Mouse (Mus musculus) bone marrow, adult 2 months (tissue): Measurements from ENCODE around the gene Uck2. TPM values are rescaled to one million over a fixed set of nuclear protein-coding genes. Genes with fewer than 3 reads are reported as not detected.

Experiments
- H3K27ac ChIP-seq: fragments of 200-500 bp; 2 replicates; pipeline ENCODE4 v1.5.1; 2012; ENCODE audit warnings: low read depth, mild to moderate bottlenecking, control low read depth, inconsistent platforms, low read length; ENCODE audit not compliant: control insufficient read depth, poor library complexity, insufficient read depth
- H3K4me1 ChIP-seq: fragments of 200-500 bp; 2 replicates; pipeline ENCODE4 v1.6.1; 2011; ENCODE audit warnings: low read length; ENCODE audit not compliant: control insufficient read depth, insufficient read depth
- H3K4me3 ChIP-seq: fragments of 200-500 bp; replicated peaks from 2 replicates; pipeline ENCODE3; 2011; ENCODE audit warnings: mild to moderate bottlenecking, low read depth, low read length, control low read depth; ENCODE audit not compliant: control insufficient read depth
- CTCF ChIP-seq: fragments of 200-500 bp; IDR thresholded peaks from 2 replicates; pipeline ENCODE4 v1.5.1; 2011; ENCODE audit warnings: low read length, control low read depth; ENCODE audit not compliant: control insufficient read depth, insufficient read depth
- POLR2A ChIP-seq: fragments of 200-500 bp; IDR thresholded peaks from 2 replicates; pipeline ENCODE4 v1.6.1; 2011; ENCODE audit warnings: low read depth, mild to moderate bottlenecking, control low read depth, low read length, borderline replicate concordance; ENCODE audit not compliant: control insufficient read depth
- WGBS: fragments of 180-500 bp; shearing (Covaris S2); methylation state at CpG from one replicate; pipeline ENCODE4 v1.1.7; 2018; 5-methylcytosine and 5-hydroxymethylcytosine counted together
- polyA plus RNA-seq: library from polyadenylated mRNA; stranded (reverse); fragments of >200 nt; gene quantifications from 2 replicates; pipeline ENCODE4 v1.2.4, GENCODE M21; 2011; ENCODE audit warnings: low replicate concordance; ENCODE audit not compliant: missing spikeins, insufficient read depth, insufficient read length

The Uck2 gene
- polyA plus RNA-seq, 1 experiment = 42.3 TPM

DNA sequence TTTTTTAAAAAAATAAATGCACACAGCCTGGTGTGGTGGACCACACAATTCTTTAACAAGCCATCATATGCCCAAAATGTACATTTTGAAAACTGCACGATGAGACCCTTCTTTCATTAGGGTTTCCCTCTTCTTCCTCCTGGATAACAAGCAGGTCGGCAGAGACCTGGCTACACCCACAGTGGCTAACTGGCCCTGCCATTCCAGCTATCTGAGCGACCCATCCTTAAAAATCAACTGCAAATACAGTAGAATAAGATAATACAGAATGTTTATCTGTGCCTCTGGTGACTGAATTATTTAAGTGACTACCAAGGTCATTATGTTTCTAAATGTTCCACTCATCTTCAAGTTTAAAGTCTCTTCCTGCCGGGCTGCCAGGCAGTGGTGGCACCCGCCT lies 2.4 kb downstream of the Uck2 start:
- no peaks in the 10 kb centered on the region; the same call in 1 of the 2 replicates for H3K4me1 ChIP-seq
- TF ChIP-seq POLR2A = no peak
- TF ChIP-seq CTCF = no peak

GRCm38 (mm10) chr1:167282112-167282511 lies 3.0 kb downstream of the Uck2 start:
- Histone ChIP-seq H3K4me3 (no peak overlapping the region), H3K4me1 (no peaks in the 10 kb centered on the region; the same call in 1 of the 2 replicates), H3K27ac (no peak overlapping the region)
- 63% methylated on average over 3 of the region's 3 CpGs for WGBS
- TF ChIP-seq POLR2A (no peak), CTCF (no peak)

More for the DNA sequence above, 2.4 kb downstream of the Uck2 start:
- Histone ChIP-seq H3K27ac (no peak overlapping the region), H3K4me3 (no peak overlapping the region)
- 24% methylated on average over 5 of the region's 5 CpGs for WGBS

DNA sequence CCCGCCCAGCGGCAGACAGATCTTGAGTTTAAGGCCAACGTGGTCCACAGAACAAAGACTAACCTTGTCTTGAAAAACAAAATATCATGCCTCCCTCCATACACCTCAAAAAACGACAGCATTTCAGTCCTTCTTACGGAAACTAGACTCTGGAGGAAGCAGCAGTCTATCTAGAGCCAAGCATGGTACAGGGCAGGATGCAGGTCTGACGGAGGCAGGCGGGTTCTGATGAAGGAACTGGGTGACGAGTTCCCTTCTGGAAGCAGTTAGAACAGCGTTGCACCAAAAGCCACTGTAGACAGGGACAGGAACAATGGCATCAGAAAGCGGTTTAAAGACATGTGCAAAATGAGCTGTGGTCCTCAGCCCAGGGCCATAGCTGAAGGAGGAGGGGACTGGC lies 5.1 kb downstream of the Uck2 start:
- no peak overlapping the region for H3K27ac ChIP-seq
- H3K4me1 ChIP-seq = no peaks in the 10 kb centered on the region; the same call in 1 of the 2 replicates
- no peak overlapping the region for H3K4me3 ChIP-seq
- WGBS = 42% methylated on average over 10 of the region's 10 CpGs
- TF ChIP-seq CTCF = no peak
- no peak for TF ChIP-seq POLR2A

DNA sequence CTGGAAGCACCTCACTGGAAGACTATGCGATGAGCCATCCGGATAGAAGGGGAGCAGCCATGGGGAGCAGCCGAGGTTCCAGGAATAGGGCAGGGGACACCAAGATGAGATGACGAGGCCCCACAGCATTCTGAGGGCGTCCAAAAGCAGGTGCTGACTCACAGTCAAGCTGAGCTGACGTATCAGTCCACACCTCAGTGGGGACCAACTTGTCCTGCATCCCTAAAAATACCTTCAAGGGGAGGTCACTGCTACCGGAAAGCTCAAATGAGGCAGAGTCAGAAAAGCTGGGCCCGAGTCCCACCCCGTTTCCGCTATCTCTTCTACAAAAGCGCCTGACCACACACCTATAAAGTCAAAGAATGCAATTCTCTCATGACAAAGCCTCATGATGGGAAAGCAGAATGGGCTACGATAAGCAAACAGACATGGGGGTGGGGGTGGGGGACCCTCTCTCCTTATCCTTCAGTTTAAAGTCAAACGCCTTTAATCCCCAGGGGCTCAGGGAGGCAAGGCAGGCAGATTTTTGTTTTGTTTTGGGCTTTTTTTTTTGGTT lies 5.9 kb downstream of the Uck2 start:
- TF ChIP-seq CTCF (no peak), POLR2A (no peak)
- no peaks in the 10 kb centered on the region; the same call in 1 of the 2 replicates for H3K4me1 ChIP-seq
- no peak overlapping the region for H3K4me3 ChIP-seq
- WGBS = 81% methylated on average over 13 of the region's 13 CpGs
- no peak overlapping the region for H3K27ac ChIP-seq

- H3K4me3 ChIP-seq = no peak overlapping the region
- WGBS = 83% methylated on average over 6 of the region's 6 CpGs
- no peak for TF ChIP-seq POLR2A
- no peak for TF ChIP-seq CTCF
- no peaks in the 10 kb centered on the region; the same call in 1 of the 2 replicates for H3K4me1 ChIP-seq
- no peak overlapping the region for H3K27ac ChIP-seq
Measured at GRCm38 (mm10) chr1:167278395-167278794, 6.7 kb downstream of the Uck2 start.

DNA sequence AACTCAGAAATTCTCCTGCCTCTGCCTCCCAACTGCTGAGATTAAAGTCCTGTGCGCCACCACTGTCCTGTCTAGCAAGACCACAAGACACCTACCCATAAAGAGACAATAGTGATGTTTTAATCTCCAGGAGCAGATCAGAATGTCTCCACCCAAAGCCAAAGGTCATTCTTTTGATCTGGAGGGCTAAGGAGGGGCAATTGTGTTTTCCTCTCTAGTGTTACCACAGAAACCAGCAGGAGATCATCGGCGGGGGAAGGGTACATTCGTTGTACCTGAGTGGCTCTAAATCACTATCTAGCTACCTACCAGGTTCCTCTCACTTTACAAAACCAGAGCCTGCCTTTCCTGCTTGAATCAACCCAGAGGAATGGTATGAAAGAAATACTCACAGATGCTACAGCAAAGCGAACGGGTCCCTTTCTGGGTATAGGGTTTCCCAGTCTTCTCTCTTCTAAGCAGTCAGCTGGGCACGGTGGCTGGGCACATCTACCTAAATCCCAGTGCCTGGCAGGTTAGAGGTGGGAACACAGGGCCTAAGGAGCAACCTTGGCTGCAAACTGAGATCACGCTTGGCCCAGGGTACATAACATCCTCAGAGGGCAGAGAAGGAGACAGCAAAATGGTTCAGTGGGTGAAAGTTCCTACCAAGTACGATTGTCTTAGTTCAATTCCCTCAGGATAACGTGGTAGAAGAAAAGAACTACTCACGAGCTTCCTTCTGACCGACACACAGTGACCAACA lies 10.3 kb downstream of the Uck2 start:
- no peak overlapping the region for H3K4me3 ChIP-seq
- no peak overlapping the region for H3K27ac ChIP-seq
- peaks cover 6% of the 10 kb centered on the region; the same call in 1 of the 2 replicates for H3K4me1 ChIP-seq
- TF ChIP-seq POLR2A (no peak), CTCF (no peak)
- WGBS = 82% methylated on average over 12 of the region's 12 CpGs

- peak overlapping the region; percentile 12; the same call in 1 of the 2 replicates for H3K27ac ChIP-seq
- H3K4me1 ChIP-seq = peaks cover 14% of the 10 kb centered on the region
- H3K4me3 ChIP-seq = no peak overlapping the region
- no peak for TF ChIP-seq CTCF
- TF ChIP-seq POLR2A = no peak
- 57% methylated on average over 14 of the region's 14 CpGs for WGBS
Measured at GRCm38 (mm10) chr1:167273380-167274163, 11.5 kb downstream of the Uck2 start.

- WGBS = 18% methylated on average over 8 of the region's 8 CpGs
- Histone ChIP-seq H3K4me3 (no peak overlapping the region), H3K4me1 (peaks cover 20% of the 10 kb centered on the region), H3K27ac (peak overlapping the region; percentile 46)
- TF ChIP-seq CTCF = no peak
- no peak for TF ChIP-seq POLR2A
Measured at GRCm38 (mm10) chr1:167271841-167272240, 13.3 kb downstream of the Uck2 start.
